Mouse (Mus musculus) granulocyte monocyte progenitor cell, adult 5-6 weeks (primary cell): ENCODE measurements at regions not wholly inside any gene's neighbourhood (a gene's known extent, or its start where the extent isn't known, plus 50 kb on each side); places are given as distances from the start of the nearest gene placed in this dataset.
"Not testable (repeated sequence)": the region's sequence is repeated elsewhere in the genome, so short reads cannot be mapped to it uniquely, and the experiment has no call there.

Experiments
- ATAC-seq: replicated peaks from 2 replicates; pipeline ENCODE4 v1.8.0; 2016; ENCODE audit warnings: mild to moderate bottlenecking, moderate TSS enrichment, inconsistent platforms; ENCODE audit not compliant: poor library complexity, severe bottlenecking

DNA sequence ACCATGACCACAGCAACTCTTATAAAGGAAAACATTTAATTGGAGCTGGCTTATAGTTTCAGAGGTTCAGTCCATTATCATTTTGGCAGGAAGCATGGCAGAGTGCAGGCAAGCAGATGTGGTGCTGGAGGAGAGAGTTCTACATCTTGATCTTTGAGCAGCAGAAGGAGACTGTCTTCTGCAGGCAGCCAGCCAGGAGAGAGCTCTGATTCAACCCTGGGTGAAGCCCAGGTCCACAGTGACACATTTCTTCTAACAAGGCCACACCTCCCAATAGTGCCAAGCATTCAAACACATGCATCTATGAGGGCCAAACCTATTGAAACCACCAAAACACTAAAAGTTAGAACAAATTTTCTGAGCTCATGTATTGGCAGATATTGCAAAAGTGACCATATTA lies 117.0 kb upstream of the Nxpe4 start:
- no peak for ATAC-seq

DNA sequence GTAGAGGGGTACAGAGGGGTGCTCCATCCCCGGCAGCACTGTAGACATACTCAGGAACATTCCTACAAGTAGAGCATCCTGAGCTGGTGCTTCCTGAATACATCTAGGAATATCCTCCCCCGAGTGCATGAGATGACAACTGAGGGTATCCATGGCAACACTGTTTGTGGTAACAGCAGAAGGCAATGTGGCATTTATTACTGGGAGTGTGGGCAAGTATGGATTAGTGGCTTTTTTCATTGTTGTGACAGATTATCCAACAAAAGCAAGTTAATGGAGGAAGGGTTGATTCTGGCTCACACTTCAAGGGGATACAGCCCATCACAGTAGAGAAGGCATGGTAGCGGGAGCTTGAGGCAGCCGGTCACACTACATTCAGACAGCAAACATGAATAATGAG lies 114.0 kb upstream of the Nxpe4 start:
- ATAC-seq, result no peak

DNA sequence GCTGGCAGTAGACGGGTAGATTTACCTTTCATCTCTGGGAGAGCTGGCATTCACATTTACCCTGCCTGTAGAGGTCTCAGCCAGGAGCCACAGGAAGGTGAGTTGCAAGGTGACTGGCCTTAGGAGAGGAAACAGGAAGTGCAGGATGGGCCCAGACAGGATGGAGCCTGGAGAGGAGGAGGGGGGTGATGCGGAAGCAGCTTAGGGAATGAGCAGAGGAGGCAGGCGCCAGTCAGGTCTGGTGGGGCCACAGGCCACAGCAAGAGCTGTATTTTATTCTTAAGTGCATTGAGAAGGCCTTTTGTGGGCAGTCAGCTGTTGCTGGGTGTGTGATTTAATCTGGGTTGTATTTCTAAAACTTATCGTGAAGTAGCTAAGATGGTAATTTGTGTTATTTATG lies 108.2 kb upstream of the Nxpe4 start:
- no peak for ATAC-seq

DNA sequence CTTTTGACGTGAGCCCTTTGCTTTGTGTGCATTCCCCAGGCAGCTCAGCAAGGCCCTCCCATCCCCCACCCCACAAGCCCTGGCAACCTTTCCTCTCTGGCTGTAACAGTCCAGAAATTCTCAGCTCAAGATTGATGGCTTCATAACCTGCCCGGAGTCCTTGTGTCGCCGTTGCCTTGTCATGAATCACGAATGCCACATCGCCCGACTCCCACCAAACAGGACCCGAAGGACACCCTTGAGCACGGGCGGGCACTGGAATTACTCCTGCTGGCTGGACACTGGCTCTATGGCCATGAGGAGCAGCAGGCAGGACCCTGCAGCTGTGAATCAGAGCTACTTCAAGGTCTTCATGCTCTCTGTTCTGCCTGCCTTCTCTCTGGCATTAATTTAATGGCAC lies 106.6 kb upstream of the Nxpe4 start:
- no peak for ATAC-seq

DNA sequence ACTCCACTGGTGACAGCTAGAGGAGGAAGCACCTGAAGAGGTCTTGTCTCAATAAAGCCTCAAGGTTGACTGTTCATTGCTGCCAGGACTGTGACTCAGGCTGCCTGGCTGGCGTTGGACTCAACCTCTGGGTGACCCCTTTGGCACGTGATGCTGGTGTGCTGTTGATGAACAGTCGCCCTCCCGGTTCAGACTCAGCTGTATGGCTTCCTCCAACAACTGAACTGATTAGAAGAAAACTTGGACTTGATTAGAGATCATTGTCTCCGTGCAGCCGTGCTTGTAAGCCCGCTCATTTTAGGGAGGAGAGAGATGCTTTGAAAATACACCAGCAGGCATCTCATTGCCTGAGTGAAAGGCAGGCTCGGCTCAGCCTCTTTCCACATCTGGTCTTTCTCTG lies 103.2 kb upstream of the Nxpe4 start:
- ATAC-seq, result no peak

- no peak for ATAC-seq
Measured at GRCm38 (mm10) chr9:48059549-48060165, 102.2 kb upstream of the Nxpe4 start.

DNA sequence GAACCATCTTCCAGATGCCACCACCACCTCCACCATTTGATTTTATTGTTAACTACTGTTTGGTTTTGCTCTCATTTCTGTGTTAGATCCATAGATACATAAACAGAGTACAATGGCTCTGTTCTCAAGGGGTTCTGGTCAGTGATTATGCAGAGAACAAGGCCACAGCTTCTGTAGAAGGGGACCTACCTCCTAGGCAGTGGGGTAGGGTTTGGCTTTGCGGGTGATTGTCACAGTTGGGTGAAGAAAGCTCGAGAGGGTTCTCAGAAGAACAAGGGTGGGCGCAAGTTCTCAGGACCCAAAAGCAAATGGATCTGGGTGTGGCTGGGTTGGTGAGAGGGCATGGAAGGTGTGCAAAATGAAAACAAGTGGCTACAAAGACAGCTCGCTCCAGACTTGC lies 100.8 kb upstream of the Nxpe4 start:
- ATAC-seq, result no peak

DNA sequence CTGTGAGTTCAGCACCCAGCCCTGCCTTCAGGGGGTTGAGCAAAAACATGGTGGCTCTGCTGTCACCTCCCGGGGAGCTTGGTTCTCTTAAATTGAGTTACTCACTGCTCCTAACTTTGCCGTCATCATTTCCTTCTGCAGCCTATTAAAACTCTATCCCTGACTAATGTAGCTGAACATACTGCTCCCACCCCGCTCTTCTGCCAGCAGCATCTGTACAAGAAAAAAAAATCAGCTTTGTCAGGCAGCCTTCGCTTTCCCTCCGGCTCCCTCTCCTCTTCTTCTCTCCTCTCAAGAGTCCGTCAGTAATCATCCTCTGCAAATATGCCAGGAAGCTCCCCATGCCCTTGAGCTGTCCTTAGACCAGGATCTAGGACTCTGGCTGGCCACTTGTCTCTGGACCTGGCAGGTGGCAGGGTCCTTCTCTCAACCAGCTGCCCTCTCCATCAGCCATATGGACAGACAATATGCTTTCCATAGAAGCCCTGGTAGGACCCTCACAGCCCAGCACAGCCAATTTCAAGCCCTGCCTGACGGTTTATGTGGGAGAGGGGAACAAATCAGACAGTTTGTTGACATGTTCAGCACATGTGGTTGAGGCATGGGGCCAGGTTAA lies 95.0 kb upstream of the Nxpe4 start:
- no peak for ATAC-seq

GRCm38 (mm10) chr9:48072592-48072991 lies 89.2 kb upstream of the Nxpe4 start:
- ATAC-seq, result no peak

- no peak for ATAC-seq
Measured at GRCm38 (mm10) chr9:48073096-48073495, 88.7 kb upstream of the Nxpe4 start.

GRCm38 (mm10) chr9:48075661-48076240 lies 86.1 kb upstream of the Nxpe4 start:
- ATAC-seq, result no peak

DNA sequence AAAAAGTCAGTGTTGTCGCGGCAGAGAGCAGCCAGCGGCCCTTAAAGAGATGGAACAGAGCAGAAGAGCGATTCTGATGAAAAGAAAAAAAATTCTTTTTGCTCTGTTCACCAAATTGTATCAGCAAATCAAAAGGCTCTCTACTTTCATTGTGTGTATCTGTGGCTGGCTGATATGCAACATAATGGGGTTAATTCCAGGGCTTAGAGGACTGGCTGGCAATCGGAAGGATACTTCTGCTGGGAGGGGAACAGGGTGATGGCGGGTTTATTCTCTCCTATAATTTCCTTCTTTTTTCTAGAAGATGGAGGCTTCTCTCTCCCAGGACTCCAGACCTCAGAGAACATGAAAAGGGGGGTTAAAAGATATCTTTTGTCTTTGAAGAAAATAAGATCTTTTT lies 79.4 kb upstream of the Nxpe4 start:
- ATAC-seq, result no peak

- ATAC-seq, result not testable (repeated sequence)
Measured at GRCm38 (mm10) chr9:48084196-48084595, 77.6 kb upstream of the Nxpe4 start.

DNA sequence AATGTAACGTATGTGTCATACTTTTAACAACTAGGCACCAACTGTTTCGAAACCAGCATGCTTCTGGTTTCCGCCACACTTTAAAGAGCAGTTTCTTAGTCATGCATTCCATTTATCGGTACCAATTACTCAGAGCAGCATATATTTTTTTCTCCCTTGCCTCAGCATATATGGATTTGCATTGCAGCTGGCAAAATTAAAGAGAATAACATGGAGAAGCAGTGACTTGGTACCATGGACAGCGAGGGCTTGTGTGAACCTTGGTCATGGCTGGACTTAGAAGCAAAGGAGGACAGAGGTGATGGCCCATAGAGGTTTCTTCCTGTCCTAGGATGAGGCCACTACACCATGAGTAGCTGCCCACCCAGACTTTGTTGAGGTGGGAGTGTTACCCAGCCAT lies 72.2 kb upstream of the Nxpe4 start:
- no peak for ATAC-seq

- ATAC-seq, result no peak
Measured at GRCm38 (mm10) chr9:48094756-48095155, 67.1 kb upstream of the Nxpe4 start.

- no peak for ATAC-seq
Measured at GRCm38 (mm10) chr9:48099846-48100245, 62.0 kb upstream of the Nxpe4 start.

DNA sequence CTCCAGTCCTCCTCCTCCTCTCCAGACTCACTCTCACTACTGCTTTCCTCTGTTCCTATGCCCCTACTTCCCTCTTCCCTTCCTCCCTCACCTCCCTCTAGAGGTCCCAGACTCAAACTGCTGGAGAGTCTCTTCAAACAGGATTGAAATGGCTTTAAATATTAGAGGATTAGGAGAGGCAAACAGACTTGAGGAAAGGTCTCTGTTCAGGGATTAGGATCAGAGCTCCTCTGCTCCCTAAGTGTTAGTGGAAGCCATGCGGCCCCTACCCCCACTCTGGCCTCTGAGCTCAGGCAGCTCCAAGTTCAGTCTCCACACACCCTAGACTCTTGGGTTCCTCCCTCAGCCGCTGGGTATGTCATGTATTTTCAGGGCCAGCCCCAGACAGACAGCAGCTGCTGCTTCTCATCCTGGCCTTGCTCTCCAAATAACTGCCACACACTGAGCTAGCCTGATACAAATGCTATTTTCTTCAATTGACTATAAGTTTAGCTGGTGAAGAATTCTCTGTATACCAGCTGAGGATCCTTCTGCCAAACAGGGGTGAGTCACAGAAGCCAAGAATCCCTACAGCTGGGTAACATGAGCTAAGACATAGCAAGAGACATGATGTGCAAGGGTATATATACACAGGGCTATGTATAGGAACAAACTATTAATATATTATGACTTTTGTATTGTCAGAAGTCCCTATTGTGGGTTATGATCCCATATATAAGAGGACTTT lies 55.2 kb upstream of the Nxpe4 start:
- no peak for ATAC-seq

- ATAC-seq, result no peak
Measured at GRCm38 (mm10) chr9:48108994-48109619, 52.7 kb upstream of the Nxpe4 start.

DNA sequence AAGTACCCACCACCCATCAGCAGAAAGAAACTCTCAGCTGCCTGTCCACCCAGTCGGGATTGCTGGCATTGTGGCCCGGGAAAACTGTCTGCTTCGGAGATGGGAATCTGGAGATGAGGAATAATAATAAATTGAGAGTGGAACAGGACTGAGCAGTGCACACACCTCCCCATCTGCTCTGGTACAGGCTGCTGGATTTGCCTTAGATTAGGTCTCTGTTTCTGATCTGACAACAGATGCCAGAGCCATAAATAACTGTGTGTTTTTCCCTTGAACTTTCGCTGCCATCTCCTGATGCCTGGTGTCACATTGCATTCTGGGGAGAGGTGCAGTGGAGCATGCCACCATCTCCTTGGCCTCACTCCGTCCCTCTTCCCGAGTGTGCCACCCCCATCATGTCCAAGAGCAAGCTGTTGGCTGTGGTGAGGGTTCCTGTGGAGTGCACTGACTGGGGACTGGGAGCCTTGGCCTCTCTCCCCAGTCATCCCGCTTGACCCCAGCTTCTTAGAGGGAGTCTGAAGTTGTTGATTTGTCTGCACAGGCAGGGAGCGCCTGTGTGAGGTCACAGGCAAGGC lies 50.4 kb upstream of the Nxpe4 start:
- no peak for ATAC-seq
